Mouse (Mus musculus) left cerebral cortex, postnatal 4 days (tissue): ENCODE results near the gene Immp2l. TPM values are rescaled to one million over a fixed set of nuclear protein-coding genes. Genes with fewer than 3 reads are reported as not detected.

Source experiments
- DNase-seq: peaks from one replicate; pipeline ENCODE4 v3.0.0-alpha.2; 2022
- intact Hi-C: fragments of 180-260 bp; cut with DNase I; formaldehyde crosslinking; loops from one replicate; pipeline ENCODE4 v1.15.1; 2025
- total RNA-seq, 2 experiments: library from RNA; stranded (reverse); gene quantifications; 2 replicates each; pipeline ENCODE4 v1.2.3; 2021

Immp2l gene
- total RNA-seq, 2 experiments from 2014 or later: 3.6 to 3.9 TPM

- intact Hi-C loops: no loop called here
- DNase-seq: no peak
Measured at GRCm38 (mm10) chr12:41908011-41908410, 884.1 kb downstream of the Immp2l start.

DNA sequence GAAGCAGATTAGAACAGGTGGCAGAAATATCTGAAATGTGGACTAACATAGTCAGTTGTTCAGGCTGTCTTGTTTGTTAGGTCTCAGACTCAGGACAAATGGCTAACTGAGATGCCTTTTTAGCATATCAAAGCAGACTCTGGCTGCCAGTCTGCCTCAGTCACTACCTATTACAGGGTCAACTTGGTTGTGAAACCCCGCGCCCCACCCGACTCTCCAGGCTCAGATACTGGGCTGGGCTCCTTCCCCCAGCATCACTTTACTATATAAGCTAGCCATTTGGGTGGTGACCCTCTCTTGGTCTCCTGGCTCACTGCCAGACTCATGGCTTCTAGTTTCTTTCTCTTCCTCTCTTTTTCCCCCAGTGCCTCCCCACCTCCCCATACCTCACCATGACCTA, 887.7 kb downstream of the Immp2l start:
- DNase-seq: no peak
- intact Hi-C loops: no loop called here

- intact Hi-C loops: no loop called here
- DNase-seq: no peak
Measured at GRCm38 (mm10) chr12:41937751-41938150, 913.9 kb downstream of the Immp2l start.

DNA sequence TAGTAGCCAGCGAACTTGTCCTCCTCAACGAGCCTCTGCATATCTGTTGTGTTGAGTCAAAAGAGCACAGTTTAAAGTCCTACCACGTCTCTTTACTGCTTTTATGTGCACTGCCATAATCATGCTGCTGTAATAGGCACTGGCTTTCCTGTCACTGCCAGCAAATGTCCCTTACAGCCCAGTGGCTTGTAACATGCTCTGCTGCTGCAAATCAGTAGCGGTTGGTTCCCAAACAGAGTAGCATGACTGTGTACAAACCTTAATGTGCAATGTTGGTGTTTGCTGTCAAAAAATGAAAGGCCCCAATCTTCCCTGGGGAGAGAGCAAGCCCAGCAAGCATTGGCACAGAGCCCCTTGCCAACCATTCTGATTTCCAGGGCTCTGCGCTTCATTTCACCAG, 918.0 kb downstream of the Immp2l start:
- intact Hi-C loops: no loop called here
- peak; percentile 5 for DNase-seq

- DNase-seq: no peak
- intact Hi-C loops: no loop called here
Measured at GRCm38 (mm10) chr12:41944079-41944672, 920.3 kb downstream of the Immp2l start.

DNA sequence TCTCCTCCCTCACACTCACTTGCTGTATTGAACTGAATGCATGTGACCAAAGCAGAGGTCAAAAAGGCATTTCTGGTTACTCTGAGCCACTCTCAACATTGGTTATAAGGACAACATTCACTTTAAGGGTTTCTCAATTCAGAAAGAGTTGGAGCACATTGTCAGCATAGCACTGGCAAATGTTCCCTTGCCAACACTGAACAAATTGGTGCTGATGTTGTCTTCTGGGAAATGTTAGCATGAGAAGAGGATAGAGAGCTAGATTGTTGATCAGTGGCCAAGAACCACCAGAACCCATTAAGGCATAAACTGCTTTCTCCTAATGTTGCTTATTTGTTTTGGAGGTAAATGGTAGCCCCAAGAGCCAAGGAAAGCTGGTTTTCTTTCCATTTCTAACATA, 922.6 kb downstream of the Immp2l start:
- no peak for DNase-seq
- intact Hi-C loops: no loop called here

DNA sequence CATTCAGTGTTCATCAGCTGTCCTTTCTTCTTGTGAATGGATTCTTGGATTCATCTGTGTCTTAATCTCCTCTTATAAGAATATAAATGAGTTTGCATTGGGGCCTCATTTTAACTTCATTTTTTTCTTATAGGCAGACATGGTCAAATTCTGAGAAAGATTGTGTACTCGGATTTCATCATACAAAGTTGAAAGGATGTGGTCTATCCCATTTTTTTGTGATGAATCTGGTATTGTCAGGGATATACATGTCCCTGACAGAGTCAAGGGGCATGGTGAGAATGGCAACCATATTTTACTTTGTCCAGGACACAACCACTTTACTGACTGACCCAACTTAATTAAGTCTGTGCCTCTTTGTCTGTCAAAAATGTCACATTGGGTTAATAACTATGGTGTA, 925.5 kb downstream of the Immp2l start:
- intact Hi-C loops: no loop called here
- no peak for DNase-seq

GRCm38 (mm10) chr12:41949841-41950241, 926.0 kb downstream of the Immp2l start:
- no peak for DNase-seq
- intact Hi-C loops: no loop called here

DNA sequence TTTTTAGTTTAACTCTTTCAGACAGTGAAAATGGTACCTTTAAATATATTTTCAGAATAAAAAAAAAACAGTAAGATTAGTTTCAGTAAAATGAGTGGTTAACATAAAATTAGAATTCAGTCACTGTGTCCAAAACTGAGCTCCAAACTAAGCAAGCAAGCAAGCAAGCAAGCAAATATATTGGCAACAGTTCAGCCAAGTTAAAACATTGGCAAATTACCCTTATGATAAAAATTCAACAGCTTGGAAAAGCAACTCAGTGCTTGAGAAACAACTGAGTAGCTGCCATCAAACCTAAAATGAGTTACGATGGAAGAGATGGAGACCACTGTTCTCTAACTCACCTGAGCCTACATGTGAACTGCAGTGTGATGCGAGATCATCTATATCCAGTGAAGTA, 926.8 kb downstream of the Immp2l start:
- no peak for DNase-seq
- intact Hi-C loops: no loop called here

DNA sequence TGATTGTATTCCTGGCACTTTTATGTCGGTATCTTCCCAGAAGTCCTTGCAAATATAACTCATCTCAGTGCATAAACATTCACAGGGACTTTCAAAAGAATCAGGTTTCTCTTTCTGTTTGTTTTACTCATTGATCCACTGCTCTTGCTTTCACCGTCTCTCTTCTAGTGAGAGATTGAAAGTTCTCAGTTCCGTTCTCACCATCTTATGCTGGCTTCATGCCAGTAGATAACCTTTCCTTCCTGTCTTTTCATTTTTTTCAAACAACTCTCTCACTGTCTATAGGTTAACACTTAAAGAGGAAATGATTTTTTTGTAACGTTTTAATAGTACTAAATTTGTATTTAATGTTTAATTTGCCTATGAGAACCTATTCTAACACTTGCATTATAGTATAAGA, 937.1 kb downstream of the Immp2l start:
- intact Hi-C loops: no loop called here

GRCm38 (mm10) chr12:41991408-41991807, 967.5 kb downstream of the Immp2l start:
- no peak for DNase-seq
- intact Hi-C loops: no loop called here

More for the DNA sequence above, 937.1 kb downstream of the Immp2l start:
- DNase-seq: no peak
